Mouse (Mus musculus) heart, embryonic 12.5 days (tissue): ENCODE data around the gene Atp13a4. TPM values are rescaled to one million over a fixed set of nuclear protein-coding genes. Genes with fewer than 3 reads are reported as not detected.

ENCODE experiments used
- ATAC-seq: fragments of 200-750 bp; cut with Nextera tagmentation; 2 replicates; pipeline ENCODE4 v1.8.0; 2017; ENCODE audit warnings: moderate TSS enrichment, moderate library complexity; ENCODE audit not compliant: insufficient number of reproducible peaks, low FRiP score
- H3K27ac ChIP-seq: fragments of 300-500 bp; sonication (generic); 2 replicates; pipeline ENCODE4 v1.5.1; 2016; ENCODE audit warnings: mild to moderate bottlenecking, moderate library complexity; ENCODE audit not compliant: poor library complexity, severe bottlenecking
- H3K27me3 ChIP-seq: fragments of 300-500 bp; sonication (generic); replicated peaks from 2 replicates; pipeline ENCODE4 v1.6.1; 2016; ENCODE audit warnings: mild to moderate bottlenecking, moderate library complexity
- H3K36me3 ChIP-seq: fragments of 300-500 bp; sonication (generic); 2 replicates; pipeline ENCODE4 v1.6.1; 2016; ENCODE audit warnings: mild to moderate bottlenecking, moderate library complexity
- H3K4me1 ChIP-seq: fragments of 300-500 bp; sonication (generic); replicated peaks from 2 replicates; pipeline ENCODE4 v1.6.1; 2016; ENCODE audit warnings: mild to moderate bottlenecking
- H3K4me2 ChIP-seq: fragments of 300-500 bp; sonication (generic); 2 replicates; pipeline ENCODE4 v1.6.1; 2016; ENCODE audit warnings: mild to moderate bottlenecking, moderate library complexity
- H3K4me3 ChIP-seq: fragments of 300-500 bp; sonication (generic); 2 replicates; pipeline ENCODE4 v1.5.1; 2016; ENCODE audit warnings: mild to moderate bottlenecking
- H3K9ac ChIP-seq: fragments of 300-500 bp; sonication (generic); 2 replicates; pipeline ENCODE4 v1.6.1; 2016; ENCODE audit warnings: mild to moderate bottlenecking, moderate library complexity
- H3K9me3 ChIP-seq: fragments of 300-500 bp; sonication (generic); replicated peaks from 2 replicates; pipeline ENCODE4 v1.6.1; 2016; ENCODE audit warnings: mild to moderate bottlenecking, moderate library complexity
- WGBS: fragments of 180-500 bp; shearing (Covaris S2); methylation state at CpG from one replicate; pipeline ENCODE4 v1.1.7; 2016; 5-methylcytosine and 5-hydroxymethylcytosine counted together
- polyA plus RNA-seq: library from polyadenylated mRNA; unstranded; fragments of >200 nt; fragmentation: Nextera tagmentation; extraction: Ambion mirVana; gene quantifications from 2 replicates; pipeline ENCODE4 v1.2.1, GENCODE M21; 2016

The Atp13a4 gene
- polyA plus RNA-seq, 1 experiment from 2014 or later = 0.05 TPM

DNA sequence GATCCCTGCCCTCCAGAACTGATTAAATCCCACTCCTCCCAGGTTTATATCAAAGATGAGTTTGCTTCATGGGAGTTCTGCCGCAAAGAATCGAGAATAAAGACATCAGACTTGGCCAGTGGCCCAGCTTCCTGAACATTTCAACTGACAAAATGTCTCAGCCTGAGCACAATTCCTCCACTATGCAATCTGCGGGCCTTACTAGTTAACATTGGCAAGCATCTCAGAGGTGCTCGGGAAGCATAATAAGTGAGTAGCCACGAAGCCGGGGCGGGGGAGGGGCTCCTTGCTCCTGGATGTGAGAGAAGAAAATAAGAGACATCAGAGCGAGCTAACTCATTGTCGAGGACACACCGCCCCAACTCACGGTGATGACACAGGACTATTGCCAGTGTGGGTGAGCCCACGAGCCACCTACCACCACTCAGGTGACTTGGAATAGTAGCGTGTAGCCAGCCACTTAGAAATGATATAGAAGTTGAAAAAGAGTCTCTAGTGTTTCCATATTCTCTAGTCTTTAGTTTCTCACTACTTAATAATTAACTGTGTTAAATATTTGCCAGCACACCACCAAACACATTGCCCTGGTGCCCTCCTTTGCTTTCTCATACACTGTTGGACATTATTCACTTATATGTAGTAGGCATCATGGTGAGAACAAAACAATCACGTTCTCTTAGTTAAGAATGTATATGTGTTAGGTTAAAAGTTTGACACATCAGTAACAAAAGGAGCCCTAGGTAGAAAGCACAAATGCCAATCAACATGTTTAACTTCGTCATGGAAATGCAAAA lies 8.1 kb downstream of the Atp13a4 start:
- no peak overlapping the region for H3K4me3 ChIP-seq
- H3K27me3 ChIP-seq = no peaks in the 10 kb centered on the region
- 70% methylated on average over 15 of the region's 15 CpGs for WGBS
- H3K9me3 ChIP-seq = no peaks in the 10 kb centered on the region
- no peak overlapping the region for H3K9ac ChIP-seq
- no peak overlapping the region for H3K27ac ChIP-seq
- H3K4me1 ChIP-seq = no peaks in the 10 kb centered on the region
- no peaks in the 10 kb centered on the region for H3K36me3 ChIP-seq
- ATAC-seq = no peak
- H3K4me2 ChIP-seq = no peak overlapping the region

DNA sequence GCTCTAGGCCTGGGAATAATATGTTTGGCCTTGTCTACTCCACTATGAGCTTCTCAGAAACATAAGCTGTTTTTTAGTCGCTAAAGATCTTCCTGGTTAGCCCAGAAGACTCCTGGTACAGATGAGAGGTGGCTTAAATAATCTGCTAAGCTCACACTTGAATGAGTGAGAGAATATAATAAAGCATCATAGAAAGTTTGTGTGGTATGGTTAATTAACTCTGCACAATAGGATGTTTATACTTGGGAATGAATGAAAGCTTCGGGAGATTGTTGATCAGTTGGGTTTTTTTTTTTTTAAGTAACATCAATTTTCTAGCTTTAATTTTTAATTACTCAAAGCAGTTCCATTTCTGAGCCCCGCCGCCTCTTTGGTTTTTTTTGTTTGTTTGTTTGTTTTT lies 8.8 kb downstream of the Atp13a4 start:
- Histone ChIP-seq H3K4me1 (no peaks in the 10 kb centered on the region), H3K9me3 (no peaks in the 10 kb centered on the region), H3K36me3 (no peaks in the 10 kb centered on the region), H3K9ac (no peak overlapping the region), H3K4me3 (no peak overlapping the region), H3K4me2 (no peak overlapping the region), H3K27ac (no peak overlapping the region), H3K27me3 (no peaks in the 10 kb centered on the region)
- no peak for ATAC-seq
- 80% methylated on average over 4 of the region's 4 CpGs for WGBS

DNA sequence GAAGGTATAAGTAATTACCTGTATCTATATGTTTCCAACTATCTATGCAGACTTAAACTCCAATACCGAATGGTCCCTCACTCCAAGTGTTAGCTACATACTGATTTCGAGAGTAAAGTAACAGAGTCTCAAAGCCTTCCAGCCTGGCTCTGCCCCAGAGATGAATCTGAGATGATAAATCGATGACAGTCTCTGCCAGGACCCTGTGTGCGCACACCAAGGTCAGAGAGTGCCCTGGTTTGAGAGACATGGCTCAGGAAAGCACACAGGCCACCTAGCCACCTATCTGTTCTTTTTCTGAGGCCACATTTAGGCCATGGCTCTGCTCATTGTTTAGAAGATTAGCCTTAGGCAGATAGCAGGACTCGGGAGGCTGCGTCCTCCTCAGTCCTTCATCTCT lies 11.0 kb downstream of the Atp13a4 start:
- no peaks in the 10 kb centered on the region for H3K4me1 ChIP-seq
- H3K27me3 ChIP-seq = no peaks in the 10 kb centered on the region
- no peak overlapping the region for H3K4me2 ChIP-seq
- WGBS = 62% methylated on average over 6 of the region's 6 CpGs
- ATAC-seq = no peak
- no peak overlapping the region for H3K9ac ChIP-seq
- H3K4me3 ChIP-seq = no peak overlapping the region
- H3K36me3 ChIP-seq = no peaks in the 10 kb centered on the region
- H3K9me3 ChIP-seq = no peaks in the 10 kb centered on the region
- no peak overlapping the region for H3K27ac ChIP-seq

DNA sequence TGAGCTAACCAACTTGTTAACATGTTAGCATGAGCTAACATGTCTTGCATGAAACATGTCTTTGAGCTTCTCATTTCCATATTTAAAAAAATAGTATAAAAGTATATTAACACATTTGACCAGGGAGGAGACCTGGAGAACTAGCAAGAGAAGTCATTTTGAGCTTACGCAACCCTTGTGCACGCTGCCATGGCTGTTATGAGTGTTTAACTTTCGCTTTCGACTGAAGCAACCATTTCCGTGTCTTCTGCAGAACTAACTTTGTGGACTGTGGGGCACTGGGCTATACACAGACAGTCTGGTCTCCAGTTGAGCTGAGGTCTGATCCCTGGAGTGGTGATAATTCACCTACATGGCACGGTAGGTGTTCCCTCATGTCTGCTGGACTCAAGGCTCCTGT lies 17.6 kb downstream of the Atp13a4 start:
- no peak overlapping the region for H3K4me2 ChIP-seq
- no peak overlapping the region for H3K27ac ChIP-seq
- WGBS = 88% methylated on average over 6 of the region's 6 CpGs
- ATAC-seq = no peak
- H3K4me3 ChIP-seq = no peak overlapping the region
- no peaks in the 10 kb centered on the region for H3K4me1 ChIP-seq
- no peaks in the 10 kb centered on the region for H3K36me3 ChIP-seq
- no peak overlapping the region for H3K9ac ChIP-seq
- no peaks in the 10 kb centered on the region for H3K27me3 ChIP-seq
- H3K9me3 ChIP-seq = peaks cover 3% of the 10 kb centered on the region; the same call in 1 of the 2 replicates

DNA sequence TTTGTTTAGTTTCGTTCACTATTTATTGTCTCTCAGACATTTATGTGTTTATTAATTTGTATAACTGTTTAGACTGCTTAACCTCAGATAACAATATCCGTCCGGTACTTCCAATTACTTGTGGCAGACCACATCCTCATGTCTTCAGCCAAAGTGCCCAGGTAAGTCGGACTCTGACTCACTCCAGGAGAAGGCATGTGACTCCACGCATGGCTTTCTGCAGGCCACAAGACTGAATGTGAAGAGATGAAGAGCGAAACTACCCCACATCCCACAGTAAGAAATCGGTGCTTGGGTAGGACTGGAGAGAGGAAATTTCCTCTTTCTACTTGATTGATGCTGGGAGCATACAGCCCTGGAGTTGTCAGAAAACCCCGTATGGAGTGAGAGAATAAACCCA lies 18.1 kb downstream of the Atp13a4 start:
- no peaks in the 10 kb centered on the region for H3K27me3 ChIP-seq
- ATAC-seq = no peak
- no peaks in the 10 kb centered on the region for H3K4me1 ChIP-seq
- no peak overlapping the region for H3K4me3 ChIP-seq
- peaks cover 3% of the 10 kb centered on the region; the same call in 1 of the 2 replicates for H3K9me3 ChIP-seq
- H3K27ac ChIP-seq = no peak overlapping the region
- no peak overlapping the region for H3K4me2 ChIP-seq
- H3K9ac ChIP-seq = no peak overlapping the region
- 79% methylated on average over 8 of the region's 8 CpGs for WGBS
- no peaks in the 10 kb centered on the region for H3K36me3 ChIP-seq

DNA sequence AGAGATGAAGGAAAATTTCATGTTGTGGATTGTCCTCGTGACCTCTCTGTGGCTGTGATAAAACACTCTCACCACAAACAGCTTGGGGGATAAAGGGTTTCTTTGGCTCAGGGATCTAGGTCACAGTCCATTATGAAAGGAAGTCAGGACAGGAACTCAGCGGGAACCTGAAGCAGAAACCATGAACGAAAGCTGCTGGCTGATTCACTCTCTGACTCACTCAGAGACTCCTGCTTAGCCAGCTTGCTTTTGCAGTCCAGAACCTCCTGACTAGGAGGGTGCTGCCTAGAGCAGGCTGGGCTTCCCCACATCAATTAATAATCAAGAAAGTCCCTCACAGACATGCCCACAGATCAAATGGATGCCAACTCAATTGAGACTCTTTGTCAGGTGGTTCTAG lies 32.2 kb downstream of the Atp13a4 start:
- no peak overlapping the region for H3K4me2 ChIP-seq
- no peaks in the 10 kb centered on the region for H3K27me3 ChIP-seq
- no peak overlapping the region for H3K4me3 ChIP-seq
- H3K4me1 ChIP-seq = no peaks in the 10 kb centered on the region
- no peak overlapping the region for H3K9ac ChIP-seq
- WGBS = 71% methylated on average over 3 of the region's 3 CpGs
- no peak for ATAC-seq
- no peaks in the 10 kb centered on the region for H3K36me3 ChIP-seq
- H3K9me3 ChIP-seq = no peaks in the 10 kb centered on the region
- no peak overlapping the region for H3K27ac ChIP-seq

DNA sequence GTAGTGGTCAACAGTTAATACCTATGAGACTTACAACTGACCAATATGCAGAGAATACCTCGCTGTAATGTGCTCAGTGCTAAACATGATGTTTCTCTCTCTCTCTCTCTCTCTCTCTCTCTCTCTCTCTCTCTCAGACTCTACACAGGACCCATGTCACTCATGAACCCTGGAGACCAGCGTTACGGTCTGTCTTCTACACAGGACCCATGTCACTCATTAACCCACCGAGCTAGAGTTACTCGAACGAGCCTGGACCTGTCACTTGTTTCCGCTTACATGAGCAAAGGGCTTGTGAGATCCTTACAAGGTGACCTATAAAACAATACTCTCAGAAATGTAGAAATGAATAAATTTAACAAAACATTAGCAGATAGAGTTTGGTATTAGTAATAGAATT lies 33.9 kb downstream of the Atp13a4 start:
- Histone ChIP-seq H3K4me1 (no peaks in the 10 kb centered on the region), H3K27me3 (no peaks in the 10 kb centered on the region), H3K27ac (no peak overlapping the region), H3K36me3 (no peaks in the 10 kb centered on the region), H3K4me3 (no peak overlapping the region), H3K9ac (no peak overlapping the region), H3K4me2 (no peak overlapping the region), H3K9me3 (no peaks in the 10 kb centered on the region)
- ATAC-seq = no peak
- WGBS = 81% methylated on average over 7 of the region's 7 CpGs

DNA sequence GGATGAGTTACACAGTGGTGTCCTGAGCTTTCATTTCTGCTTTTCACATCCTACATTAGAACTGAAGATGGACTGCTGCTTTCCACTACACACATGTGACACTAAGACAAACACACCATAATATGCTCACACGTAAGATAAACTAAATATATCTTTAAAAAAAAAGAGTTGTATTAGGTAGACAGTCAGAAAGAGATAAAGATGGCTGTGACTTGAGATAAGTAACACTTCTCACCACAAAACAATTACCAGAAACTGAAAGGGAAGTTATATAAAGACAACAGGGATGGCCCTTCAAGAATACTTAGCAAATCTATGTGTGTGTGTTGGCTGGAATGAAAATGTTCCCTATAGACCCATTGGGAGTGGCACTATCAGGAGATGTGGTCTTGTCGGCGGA lies 34.8 kb downstream of the Atp13a4 start:
- H3K9ac ChIP-seq = no peak overlapping the region
- H3K27ac ChIP-seq = no peak overlapping the region
- no peak for ATAC-seq
- no peaks in the 10 kb centered on the region for H3K36me3 ChIP-seq
- no peaks in the 10 kb centered on the region for H3K9me3 ChIP-seq
- H3K27me3 ChIP-seq = no peaks in the 10 kb centered on the region
- H3K4me1 ChIP-seq = no peaks in the 10 kb centered on the region
- WGBS = 77% methylated on average over 3 of the region's 3 CpGs
- H3K4me2 ChIP-seq = no peak overlapping the region
- no peak overlapping the region for H3K4me3 ChIP-seq

DNA sequence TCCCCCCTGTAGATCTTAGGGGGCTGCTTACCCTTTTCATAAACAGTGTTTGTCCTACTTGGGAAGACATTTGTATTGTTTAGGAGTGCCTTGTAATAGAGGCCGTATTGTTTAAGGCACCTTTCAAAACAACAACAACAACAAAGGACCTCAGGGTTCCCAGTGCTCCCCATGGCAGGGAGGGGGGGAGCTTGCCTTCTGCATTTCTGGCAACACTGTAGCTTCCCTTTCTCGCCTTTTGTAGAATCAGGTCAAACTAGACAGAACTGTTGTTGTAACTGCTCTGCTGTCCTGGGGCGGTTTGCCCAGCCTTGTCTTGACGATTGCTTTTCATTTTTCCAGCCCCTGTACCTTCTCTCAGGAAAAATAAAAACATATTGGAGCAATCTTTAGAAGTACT lies 40.0 kb downstream of the Atp13a4 start:
- no peak for ATAC-seq
- Histone ChIP-seq H3K36me3 (no peaks in the 10 kb centered on the region), H3K4me3 (no peak overlapping the region), H3K27ac (no peak overlapping the region), H3K9me3 (no peaks in the 10 kb centered on the region), H3K4me1 (no peaks in the 10 kb centered on the region), H3K27me3 (no peaks in the 10 kb centered on the region), H3K4me2 (no peak overlapping the region), H3K9ac (no peak overlapping the region)
- WGBS = 74% methylated on average over 4 of the region's 4 CpGs

DNA sequence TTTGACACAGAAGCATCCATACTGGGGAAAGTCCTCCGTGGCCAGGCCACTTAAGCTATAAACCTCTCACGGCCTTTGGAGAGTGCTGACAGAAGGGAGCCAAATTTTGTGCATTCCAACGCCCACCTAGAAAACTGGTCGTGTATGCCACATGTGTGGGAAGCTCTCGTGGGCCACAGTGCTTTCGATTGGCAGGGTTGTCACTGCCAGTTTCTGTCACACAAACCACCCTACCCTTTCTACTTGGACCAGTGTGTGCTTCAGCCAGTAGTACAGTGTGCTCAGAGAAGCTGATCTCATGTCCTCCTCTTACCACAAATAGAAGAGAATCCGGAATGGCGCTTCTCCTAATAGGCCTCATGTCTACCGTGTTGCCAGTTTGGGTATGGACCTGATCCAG lies 40.5 kb downstream of the Atp13a4 start:
- Histone ChIP-seq H3K27ac (no peak overlapping the region), H3K4me3 (no peak overlapping the region), H3K4me1 (no peaks in the 10 kb centered on the region), H3K27me3 (no peaks in the 10 kb centered on the region), H3K4me2 (no peak overlapping the region), H3K9ac (no peak overlapping the region), H3K9me3 (no peaks in the 10 kb centered on the region), H3K36me3 (no peaks in the 10 kb centered on the region)
- WGBS = 63% methylated on average over 9 of the region's 9 CpGs
- ATAC-seq = no peak

DNA sequence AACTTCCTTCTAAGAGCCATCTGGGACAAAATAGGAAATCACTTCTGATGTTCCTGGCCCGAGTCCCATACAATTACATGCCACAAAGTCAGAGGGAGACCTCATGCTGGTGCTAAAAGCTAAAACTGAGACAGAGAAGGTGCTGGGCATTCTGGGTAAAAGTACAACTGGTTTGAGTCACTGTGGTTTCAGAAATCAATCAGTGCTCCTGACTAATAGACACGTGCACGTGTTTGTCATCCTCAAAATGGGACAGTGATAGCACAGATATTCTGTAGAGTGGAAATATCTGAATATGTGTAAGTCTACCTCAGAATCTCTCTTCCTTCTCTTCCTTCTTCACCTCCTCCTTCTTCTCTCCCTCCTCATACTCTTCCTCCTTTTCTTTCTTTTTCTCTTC lies 53.6 kb downstream of the Atp13a4 start:
- no peaks in the 10 kb centered on the region for H3K9me3 ChIP-seq
- H3K4me2 ChIP-seq = no peak overlapping the region
- ATAC-seq = no peak
- H3K27me3 ChIP-seq = no peaks in the 10 kb centered on the region
- H3K4me3 ChIP-seq = no peak overlapping the region
- no peak overlapping the region for H3K9ac ChIP-seq
- H3K27ac ChIP-seq = no peak overlapping the region
- WGBS = 71% methylated on average over 3 of the region's 3 CpGs
- no peaks in the 10 kb centered on the region for H3K4me1 ChIP-seq
- H3K36me3 ChIP-seq = no peaks in the 10 kb centered on the region

DNA sequence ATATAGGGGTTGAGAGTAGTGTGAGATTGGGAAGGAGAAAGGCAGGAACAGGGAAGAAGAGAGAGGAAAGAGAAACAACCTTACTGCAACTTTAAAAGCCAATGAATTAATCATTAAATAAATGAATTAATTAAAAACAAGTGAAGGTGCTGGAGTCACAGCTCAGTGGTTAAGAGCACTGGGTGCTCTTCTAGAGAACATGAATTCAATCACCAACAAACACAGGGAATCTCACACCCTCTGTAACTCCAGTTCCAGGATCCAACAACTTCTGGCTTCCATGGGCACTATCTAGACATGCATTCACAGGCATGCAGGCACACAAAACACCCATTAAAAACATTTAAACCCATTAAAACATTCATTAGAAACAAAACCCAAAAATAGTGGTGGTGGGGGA lies 63.2 kb downstream of the Atp13a4 start:
- H3K27me3 ChIP-seq = no peaks in the 10 kb centered on the region
- no peak overlapping the region for H3K27ac ChIP-seq
- H3K4me3 ChIP-seq = no peak overlapping the region
- H3K4me1 ChIP-seq = no peaks in the 10 kb centered on the region
- H3K9me3 ChIP-seq = no peaks in the 10 kb centered on the region
- no peak overlapping the region for H3K9ac ChIP-seq
- H3K36me3 ChIP-seq = no peaks in the 10 kb centered on the region
- H3K4me2 ChIP-seq = no peak overlapping the region
- no peak for ATAC-seq
